Mouse (Mus musculus): ENCODE results near the gene Slc38a2. TPM values are rescaled to one million over a fixed set of nuclear protein-coding genes. Genes with fewer than 3 reads are reported as not detected.
A peak's percentile ranks its signal among the peaks of the same experiment; 100 is the strongest.

Gene Slc38a2
- polyA plus RNA-seq, 1 experiment from 2014 or later = 154 TPM

GRCm38 (mm10) chr15:96695455-96696421 lies 3.8 kb downstream of the Slc38a2 start:
- WGBS = 68% methylated on average over 26 of the region's 26 CpGs
- Histone ChIP-seq H3K4me1 (replicated peaks) (peaks cover 54% of the 10 kb centered on the region), H3K27ac (ENCODE audit: poor library complexity, severe bottlenecking) (peak overlapping the region; percentile 86), H3K9me3 (replicated peaks) (no peaks in the 10 kb centered on the region), H3K9ac (peak overlapping the region; percentile 99), H3K27me3 (replicated peaks) (no peaks in the 10 kb centered on the region), H3K36me3 (peaks cover 75% of the 10 kb centered on the region), H3K4me3 (peak overlapping the region; percentile 75), H3K4me2 (peak overlapping the region; percentile 79)
- no peak for ATAC-seq (ENCODE audit: insufficient number of reproducible peaks, low FRiP score)

- Histone ChIP-seq H3K4me1 (replicated peaks) (peaks cover 47% of the 10 kb centered on the region), H3K27me3 (replicated peaks) (no peaks in the 10 kb centered on the region), H3K4me2 (peak overlapping the region; percentile 79), H3K27ac (ENCODE audit: poor library complexity, severe bottlenecking) (peak overlapping the region; percentile 86), H3K4me3 (0 out of 2 replicates have a peak overlapping the region, but pooled peaks have one; percentile 75), H3K9me3 (replicated peaks) (no peaks in the 10 kb centered on the region), H3K36me3 (peaks cover 82% of the 10 kb centered on the region), H3K9ac (peak overlapping the region; percentile 99)
- ATAC-seq (ENCODE audit: insufficient number of reproducible peaks, low FRiP score) = no peak
- WGBS = 86% methylated on average over 7 of the region's 7 CpGs
Observed at GRCm38 (mm10) chr15:96694988-96695387, 4.5 kb downstream of the Slc38a2 start.

- Histone ChIP-seq H3K4me2 (peak overlapping the region; percentile 38), H3K36me3 (peaks cover 90% of the 10 kb centered on the region), H3K9me3 (replicated peaks) (no peaks in the 10 kb centered on the region), H3K4me3 (no peak overlapping the region), H3K9ac (peak overlapping the region; percentile 59), H3K27ac (ENCODE audit: poor library complexity, severe bottlenecking) (peak overlapping the region; percentile 86), H3K27me3 (replicated peaks) (no peaks in the 10 kb centered on the region), H3K4me1 (replicated peaks) (peaks cover 47% of the 10 kb centered on the region)
- no peak for ATAC-seq (ENCODE audit: insufficient number of reproducible peaks, low FRiP score)
- 37% methylated on average over 14 of the region's 14 CpGs for WGBS
Observed at GRCm38 (mm10) chr15:96693688-96694087, 5.8 kb downstream of the Slc38a2 start.

- 94% methylated on average over 11 of the region's 11 CpGs for WGBS
- Histone ChIP-seq H3K4me3 (no peak overlapping the region), H3K9me3 (replicated peaks) (no peaks in the 10 kb centered on the region), H3K4me1 (replicated peaks) (peaks cover 47% of the 10 kb centered on the region), H3K27ac (ENCODE audit: poor library complexity, severe bottlenecking) (no peak overlapping the region), H3K36me3 (peaks cover 90% of the 10 kb centered on the region), H3K9ac (no peak overlapping the region), H3K27me3 (replicated peaks) (no peaks in the 10 kb centered on the region), H3K4me2 (no peak overlapping the region)
- no peak for ATAC-seq (ENCODE audit: insufficient number of reproducible peaks, low FRiP score)
Observed at GRCm38 (mm10) chr15:96692401-96692800, 7.1 kb downstream of the Slc38a2 start.

GRCm38 (mm10) chr15:96691381-96691780 lies 8.1 kb downstream of the Slc38a2 start:
- 89% methylated on average over 15 of the region's 15 CpGs for WGBS
- Histone ChIP-seq H3K4me1 (replicated peaks) (peaks cover 39% of the 10 kb centered on the region), H3K9me3 (replicated peaks) (no peaks in the 10 kb centered on the region), H3K27me3 (replicated peaks) (no peaks in the 10 kb centered on the region), H3K36me3 (peaks cover 88% of the 10 kb centered on the region), H3K4me3 (no peak overlapping the region), H3K4me2 (no peak overlapping the region), H3K27ac (ENCODE audit: poor library complexity, severe bottlenecking) (no peak overlapping the region), H3K9ac (no peak overlapping the region)
- ATAC-seq (ENCODE audit: insufficient number of reproducible peaks, low FRiP score) = no peak

- no peak overlapping the region for H3K9ac ChIP-seq
- no peaks in the 10 kb centered on the region for H3K9me3 ChIP-seq (replicated peaks)
- ATAC-seq (ENCODE audit: insufficient number of reproducible peaks, low FRiP score) = no peak
- no peaks in the 10 kb centered on the region for H3K27me3 ChIP-seq (replicated peaks)
- peaks cover 82% of the 10 kb centered on the region for H3K36me3 ChIP-seq
- 92% methylated on average over 13 of the region's 13 CpGs for WGBS
- H3K4me1 ChIP-seq (replicated peaks) = peaks cover 33% of the 10 kb centered on the region
- no peak overlapping the region for H3K27ac ChIP-seq (ENCODE audit: poor library complexity, severe bottlenecking)
- H3K4me3 ChIP-seq = no peak overlapping the region
- no peak overlapping the region for H3K4me2 ChIP-seq
Observed at GRCm38 (mm10) chr15:96690829-96691228, 8.7 kb downstream of the Slc38a2 start.

GRCm38 (mm10) chr15:96689919-96690318 lies 9.6 kb downstream of the Slc38a2 start:
- H3K4me3 ChIP-seq = no peak overlapping the region
- 87% methylated on average over 9 of the region's 9 CpGs for WGBS
- H3K27me3 ChIP-seq (replicated peaks) = no peaks in the 10 kb centered on the region
- no peak overlapping the region for H3K4me2 ChIP-seq
- no peaks in the 10 kb centered on the region for H3K9me3 ChIP-seq (replicated peaks)
- no peak overlapping the region for H3K27ac ChIP-seq (ENCODE audit: poor library complexity, severe bottlenecking)
- peaks cover 73% of the 10 kb centered on the region for H3K36me3 ChIP-seq
- H3K4me1 ChIP-seq (replicated peaks) = peaks cover 24% of the 10 kb centered on the region
- ATAC-seq (ENCODE audit: insufficient number of reproducible peaks, low FRiP score) = no peak
- no peak overlapping the region for H3K9ac ChIP-seq

- ATAC-seq (ENCODE audit: insufficient number of reproducible peaks, low FRiP score) = no peak
- Histone ChIP-seq H3K27me3 (replicated peaks) (no peaks in the 10 kb centered on the region), H3K9me3 (replicated peaks) (no peaks in the 10 kb centered on the region), H3K9ac (no peak overlapping the region), H3K4me2 (no peak overlapping the region), H3K4me3 (no peak overlapping the region), H3K27ac (ENCODE audit: poor library complexity, severe bottlenecking) (no peak overlapping the region), H3K4me1 (replicated peaks) (peaks cover 20% of the 10 kb centered on the region), H3K36me3 (peaks cover 62% of the 10 kb centered on the region)
- 89% methylated on average over 12 of the region's 12 CpGs for WGBS
Observed at GRCm38 (mm10) chr15:96688784-96689318, 10.7 kb downstream of the Slc38a2 start.

GRCm38 (mm10) chr15:96688036-96688435 lies 11.5 kb downstream of the Slc38a2 start:
- Histone ChIP-seq H3K4me1 (replicated peaks) (peaks cover 12% of the 10 kb centered on the region), H3K27me3 (replicated peaks) (no peaks in the 10 kb centered on the region), H3K9me3 (replicated peaks) (no peaks in the 10 kb centered on the region), H3K4me2 (no peak overlapping the region), H3K4me3 (no peak overlapping the region), H3K27ac (ENCODE audit: poor library complexity, severe bottlenecking) (no peak overlapping the region), H3K36me3 (peaks cover 54% of the 10 kb centered on the region), H3K9ac (no peak overlapping the region)
- ATAC-seq (ENCODE audit: insufficient number of reproducible peaks, low FRiP score) = 0 out of 2 replicates have a peak, but pooled peaks have one; percentile 30
- WGBS = 76% methylated on average over 6 of the region's 6 CpGs

GRCm38 (mm10) chr15:96687366-96687765 lies 12.2 kb downstream of the Slc38a2 start:
- 54% methylated on average over 1 of the region's 1 CpGs for WGBS
- peaks cover 7% of the 10 kb centered on the region; the same call in 1 of the 2 replicates for H3K4me1 ChIP-seq (replicated peaks)
- ATAC-seq (ENCODE audit: insufficient number of reproducible peaks, low FRiP score) = no peak
- no peak overlapping the region for H3K4me2 ChIP-seq
- no peak overlapping the region for H3K9ac ChIP-seq
- no peaks in the 10 kb centered on the region for H3K9me3 ChIP-seq (replicated peaks)
- peaks cover 47% of the 10 kb centered on the region for H3K36me3 ChIP-seq
- no peaks in the 10 kb centered on the region for H3K27me3 ChIP-seq (replicated peaks)
- no peak overlapping the region for H3K4me3 ChIP-seq
- no peak overlapping the region for H3K27ac ChIP-seq (ENCODE audit: poor library complexity, severe bottlenecking)
